Mouse (Mus musculus) urinary bladder, postnatal 36 days (tissue): ENCODE measurements around the gene Guk1.
"Not testable (repeated sequence)": the region's sequence is repeated elsewhere in the genome, so short reads cannot be mapped to it uniquely, and the experiment has no call there.

ENCODE experiments used
- DNase-seq, 2 experiments: peaks; one replicate each; pipeline ENCODE4 v3.0.0; 2022; ENCODE audit warnings: low spot score in 2 of 2, mixed read lengths in 1 of 2

Guk1 gene

GRCm38 (mm10) chr11:59192059-59192386, at the start of gene Guk1:
Gene Guk1 (minus strand): TSS chr11:59192212.
- no peak for DNase-seq

DNA sequence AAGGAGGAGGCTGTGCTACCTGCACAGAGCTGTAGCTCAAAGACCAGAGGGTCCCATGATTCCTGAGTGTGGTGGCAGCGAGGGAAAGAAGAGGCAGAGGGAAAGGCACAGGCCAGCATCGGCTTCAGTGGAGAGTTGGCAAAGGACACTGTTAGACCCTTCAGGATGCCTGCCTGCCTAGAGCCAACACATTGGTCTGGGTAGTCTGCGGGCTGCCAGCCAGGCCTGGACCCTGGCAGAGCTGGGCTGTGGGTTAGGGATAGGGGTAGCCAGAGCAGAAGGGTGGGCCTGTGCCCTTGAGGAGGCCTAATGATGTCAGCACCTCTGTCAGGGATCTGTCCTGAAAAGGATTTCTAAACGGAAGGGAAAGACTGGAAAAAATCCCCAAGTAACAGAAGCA, 47.8 kb upstream of the Guk1 start:
- no peak for DNase-seq

- DNase-seq = no peak
These were observed 47.4 kb upstream of the Guk1 start for GRCm38 (mm10) chr11:59239428-59239785.

GRCm38 (mm10) chr11:59238525-59239427, 46.8 kb upstream of the Guk1 start:
- DNase-seq = peak; percentile 55 to 70

DNA sequence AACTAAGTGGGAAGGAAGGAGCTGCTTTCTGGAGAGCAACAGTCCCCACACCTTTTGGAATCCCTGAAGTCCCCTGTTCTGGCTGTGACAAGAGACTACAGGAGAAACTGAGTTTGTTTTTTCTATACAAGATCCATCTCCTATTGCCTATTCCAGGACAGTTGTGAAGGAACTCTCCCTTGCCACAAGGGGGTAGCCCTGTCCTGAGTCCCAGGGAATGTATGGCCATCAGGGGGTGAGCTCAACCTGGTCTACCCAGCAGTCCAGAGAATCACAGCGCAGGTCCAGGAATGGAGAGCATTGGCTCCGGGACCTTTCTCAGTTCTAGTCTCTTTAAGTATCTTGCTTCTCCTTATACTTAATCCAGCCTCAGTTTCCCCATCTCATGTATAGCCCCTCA, 40.8 kb upstream of the Guk1 start:
- no peak for DNase-seq

DNA sequence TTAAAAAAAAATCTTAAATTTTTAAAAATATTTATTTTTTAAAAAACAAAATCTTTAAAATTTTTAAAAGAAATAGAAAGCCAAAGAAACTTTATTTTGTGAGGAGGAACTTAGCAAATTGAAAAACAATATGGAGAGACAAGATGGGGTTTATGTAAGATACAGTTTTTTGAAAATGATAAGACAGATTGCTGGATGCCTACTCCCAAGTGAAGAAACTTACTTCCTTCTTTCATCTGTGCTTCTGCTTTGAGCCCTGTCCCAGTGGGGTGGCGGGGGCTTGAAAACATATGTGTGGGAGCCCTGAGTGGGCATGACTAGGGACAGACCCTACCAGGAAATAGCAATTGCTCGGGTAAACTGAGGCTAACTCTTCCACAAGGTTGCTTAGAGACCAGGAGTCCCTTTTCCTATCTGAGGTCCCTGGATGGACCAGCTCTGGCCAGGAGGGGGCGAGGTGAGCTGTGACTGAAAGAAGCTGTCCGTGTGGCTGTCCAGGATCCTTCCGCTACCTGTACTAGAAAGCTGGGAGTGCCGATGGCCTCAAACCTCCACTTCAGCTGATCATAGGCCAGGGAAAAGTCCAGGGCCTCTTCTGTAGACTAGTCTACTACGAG, 38.2 kb upstream of the Guk1 start:
- DNase-seq = peak; percentile 52 to 60

DNA sequence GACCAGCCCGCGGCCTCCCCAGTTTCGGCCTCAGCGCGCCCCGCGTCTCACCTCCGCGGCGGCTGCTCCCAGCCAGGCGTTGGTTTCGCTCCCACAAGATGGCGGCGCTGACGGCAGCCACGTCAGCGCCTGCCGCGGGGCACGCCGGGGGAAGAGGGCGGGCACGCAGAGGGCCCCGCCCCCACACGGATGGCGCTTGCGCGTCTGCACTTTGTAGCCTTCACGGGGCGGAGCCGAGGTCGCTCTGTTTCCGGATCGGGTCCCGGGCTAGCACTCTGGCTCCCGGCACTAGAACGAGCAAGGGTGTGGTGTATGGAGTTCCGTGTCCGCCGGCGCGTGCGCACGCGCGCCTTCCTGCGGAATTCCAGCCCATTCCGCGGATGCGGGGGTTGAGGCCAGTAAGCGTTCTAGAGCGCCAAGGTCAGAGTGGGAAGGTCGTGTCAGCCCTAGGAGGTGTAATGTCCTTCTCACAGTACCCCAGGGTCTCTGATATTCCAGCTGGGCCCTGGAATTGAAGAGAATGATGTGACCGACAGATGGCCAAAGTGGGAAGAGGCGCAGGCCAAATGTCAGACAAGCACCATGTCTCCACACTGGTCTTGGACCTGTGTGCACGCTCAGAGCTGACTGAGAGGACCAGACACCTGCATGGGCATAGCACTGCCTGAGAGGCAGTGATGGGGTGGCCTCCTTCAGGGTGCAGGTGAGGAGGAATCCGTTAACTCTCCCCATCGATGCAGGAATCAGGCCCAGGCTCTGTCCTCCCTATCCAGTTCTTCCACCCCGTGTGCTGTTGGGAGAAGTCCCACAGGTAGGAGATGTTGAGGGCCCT, 36.3 kb upstream of the Guk1 start, which contains the start of gene Arf1:
Arf1 (minus strand) TSS at position 149 of the 832 bp plus-strand sequence.
- DNase-seq = peak; percentile 96 to 97

DNA sequence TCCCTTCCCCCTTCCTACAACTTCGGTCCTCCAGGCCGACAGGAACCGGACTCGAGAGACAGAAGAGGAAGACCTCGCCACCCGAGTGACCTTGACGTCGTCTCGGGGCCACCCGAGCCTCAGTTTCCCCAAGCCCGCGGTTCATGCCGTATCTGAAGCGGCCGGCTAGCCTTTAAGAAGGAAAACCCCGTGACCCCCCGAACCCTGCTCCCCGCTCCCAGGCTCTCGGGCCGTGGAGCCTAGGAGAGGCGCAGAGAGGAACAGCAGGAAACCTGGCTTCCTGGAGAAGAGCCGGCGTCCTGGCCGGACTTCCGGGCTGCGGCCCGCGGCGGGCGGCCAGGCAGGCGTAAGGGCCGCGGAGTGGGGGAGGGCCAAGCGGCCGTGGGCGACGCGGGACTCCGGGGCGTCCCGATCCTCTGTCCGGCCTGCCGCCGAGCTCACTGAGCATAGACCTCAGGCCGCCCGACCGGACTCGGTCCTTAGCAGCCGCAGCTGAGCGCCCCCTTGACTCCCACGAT, 35.7 kb upstream of the Guk1 start:
- peak in 1 of 2 experiments; percentile 27 for DNase-seq

DNA sequence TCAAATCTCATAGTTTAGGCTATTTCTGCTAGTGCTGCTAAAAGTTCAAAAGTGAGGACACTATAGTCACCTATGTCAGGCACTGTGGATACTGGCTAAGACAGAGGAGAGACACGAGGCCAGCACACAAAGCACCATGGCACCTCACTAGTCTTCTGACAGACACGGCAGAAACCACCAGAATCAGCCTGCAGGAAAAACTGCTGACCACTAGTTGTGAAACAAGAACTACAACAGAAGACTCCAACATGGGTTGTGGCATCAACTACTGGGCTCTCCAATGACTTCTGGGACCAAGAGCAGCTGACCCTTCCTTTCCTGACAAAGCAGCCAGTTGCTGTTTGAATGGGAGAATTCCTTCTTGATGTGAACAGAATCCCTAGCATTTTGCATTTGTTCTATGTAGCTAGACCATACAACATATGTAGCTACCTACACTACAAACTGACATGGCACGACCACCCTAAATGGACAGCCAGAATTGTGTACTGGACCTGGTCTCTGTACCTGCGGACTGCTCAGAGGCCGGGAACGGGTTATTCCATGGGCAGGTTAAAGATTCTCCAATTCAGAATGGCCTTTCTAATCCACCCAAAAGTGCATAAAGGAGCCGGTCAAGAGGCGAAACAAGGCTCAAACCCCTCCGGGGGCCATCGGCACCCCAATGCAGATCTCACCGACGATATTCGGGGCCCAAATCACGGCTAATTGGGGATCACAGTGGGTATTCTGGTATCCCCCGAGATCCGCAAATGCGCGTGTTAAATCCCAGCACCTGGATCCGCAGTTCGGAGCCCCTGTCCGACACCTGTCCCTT, 35.0 kb upstream of the Guk1 start:
- no peak for DNase-seq

GRCm38 (mm10) chr11:59226251-59226650, 34.2 kb upstream of the Guk1 start:
- DNase-seq = peak in 1 of 2 experiments; percentile 26

GRCm38 (mm10) chr11:59225167-59225566, 33.2 kb upstream of the Guk1 start:
- DNase-seq = no peak

GRCm38 (mm10) chr11:59224470-59224869, 32.5 kb upstream of the Guk1 start:
- DNase-seq = no peak

DNA sequence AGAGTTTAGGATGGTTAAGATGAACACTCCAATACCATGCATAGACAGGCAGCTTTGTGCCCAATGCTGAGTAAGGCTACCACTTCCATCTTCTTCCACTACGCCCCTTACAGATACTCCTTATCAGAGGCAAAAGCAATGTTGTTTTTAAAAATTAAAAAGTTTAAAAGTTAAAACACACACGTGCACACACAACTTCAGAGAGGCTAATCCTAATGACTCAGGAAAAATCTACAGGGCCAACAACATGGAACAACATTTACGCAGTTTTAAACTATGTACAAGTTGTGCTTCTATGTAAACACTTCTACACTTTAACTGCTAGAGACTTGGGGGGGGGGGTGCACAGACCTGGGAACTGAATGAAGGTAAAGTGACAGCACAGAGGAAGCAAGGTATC, 32.0 kb upstream of the Guk1 start:
- no peak for DNase-seq

DNA sequence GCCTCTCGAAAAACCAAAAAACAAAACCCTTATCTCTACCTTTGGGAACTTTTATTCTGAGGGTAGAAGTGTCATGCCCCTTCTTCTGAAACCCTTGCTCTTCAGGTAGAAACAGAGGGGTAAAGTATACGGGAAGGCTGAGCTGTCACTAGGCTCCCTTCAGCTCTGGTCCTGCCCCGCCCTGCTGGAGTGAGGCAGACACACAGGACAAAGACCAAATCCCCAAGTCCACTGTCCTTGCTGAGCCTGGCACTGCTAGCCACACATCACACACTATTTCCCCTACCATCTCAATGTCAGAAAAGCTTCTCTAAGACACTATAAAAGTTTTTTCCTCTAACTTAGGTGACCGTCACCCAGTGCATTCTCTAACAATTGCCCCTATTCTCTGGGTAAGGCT, 30.3 kb upstream of the Guk1 start:
- no peak for DNase-seq

- no peak for DNase-seq
These were observed 29.6 kb upstream of the Guk1 start for GRCm38 (mm10) chr11:59221604-59222003.

- no peak for DNase-seq
These were observed 27.1 kb upstream of the Guk1 start for GRCm38 (mm10) chr11:59219064-59219463.

- peak; percentile 37 to 62 for DNase-seq
These were observed 26.5 kb upstream of the Guk1 start for GRCm38 (mm10) chr11:59218389-59218998.

DNA sequence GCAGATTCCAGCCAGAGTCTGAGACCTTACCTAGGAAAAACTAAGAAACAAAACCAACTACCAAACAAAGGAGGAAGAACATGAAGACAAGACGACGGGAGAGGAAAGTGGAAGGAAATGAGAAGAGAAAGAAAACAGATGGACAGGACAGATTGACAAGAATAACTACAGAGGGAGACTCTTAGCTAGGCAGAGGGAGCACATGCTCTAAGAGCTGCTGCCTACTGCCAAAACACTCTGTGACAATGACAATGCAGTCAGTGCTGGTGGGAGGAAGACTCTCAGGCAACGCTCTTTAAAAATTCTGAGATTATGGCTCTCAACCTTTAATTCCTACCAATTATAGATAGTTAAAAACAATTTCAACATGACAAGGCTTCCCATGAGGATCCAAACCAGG, 24.9 kb upstream of the Guk1 start:
- DNase-seq = no peak

- DNase-seq = no peak
These were observed 21.0 kb upstream of the Guk1 start for GRCm38 (mm10) chr11:59212892-59213494.

- not testable (repeated sequence) for DNase-seq
These were observed 20.3 kb upstream of the Guk1 start for GRCm38 (mm10) chr11:59212320-59212719.
